Mouse (Mus musculus) hematopoietic stem cell, adult 5-6 weeks (primary cell): ENCODE results near the gene Hipk3. TPM values are rescaled to one million over a fixed set of nuclear protein-coding genes. Genes with fewer than 3 reads are reported as not detected.

Experiments
- ATAC-seq, 2 experiments: fragments of 125-278 bp in 1 of 2; replicated peaks in 1 of 2; 2 replicates each; pipeline ENCODE4 v1.8.0; 2016 to 2017; ENCODE audit warnings: inconsistent platforms in 2 of 2, mild to moderate bottlenecking in 2 of 2, moderate number of reproducible peaks in 2 of 2, low read depth in 1 of 2, moderate TSS enrichment in 1 of 2; ENCODE audit not compliant: low FRiP score in 2 of 2, poor library complexity in 2 of 2, severe bottlenecking in 2 of 2, insufficient read depth in 1 of 2, low TSS enrichment in 1 of 2
- total RNA-seq: library from RNA; stranded (forward); fragments of 172-1452, 232-1000 nt; gene quantifications from 2 replicates; pipeline ENCODE4 v1.2.3, GENCODE M21; 2017

Gene Hipk3
- total RNA-seq, 1 experiment from 2014 or later = 47.8 TPM

DNA sequence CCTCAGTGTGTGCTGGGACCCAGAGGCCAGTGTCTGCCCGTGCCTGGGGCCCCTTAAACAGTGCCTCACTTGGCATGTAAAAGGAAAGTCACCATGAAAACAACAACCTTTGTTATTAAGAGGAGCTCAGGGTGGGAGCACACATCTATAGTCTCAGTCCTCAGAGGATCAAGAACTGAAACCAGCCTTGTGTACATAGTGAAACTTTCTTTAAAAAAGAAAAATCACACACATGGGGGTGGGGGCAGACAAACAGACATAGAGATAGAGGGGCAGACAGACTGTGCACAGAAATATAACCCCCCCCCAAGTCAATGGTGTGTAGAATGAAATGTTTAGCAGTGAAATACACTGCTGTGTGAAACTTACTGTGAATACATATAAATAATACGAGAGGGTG, 99.5 kb downstream of the Hipk3 start:
- ATAC-seq = no peak

GRCm38 (mm10) chr2:104392700-104393312, 101.4 kb downstream of the Hipk3 start:
- no peak for ATAC-seq

DNA sequence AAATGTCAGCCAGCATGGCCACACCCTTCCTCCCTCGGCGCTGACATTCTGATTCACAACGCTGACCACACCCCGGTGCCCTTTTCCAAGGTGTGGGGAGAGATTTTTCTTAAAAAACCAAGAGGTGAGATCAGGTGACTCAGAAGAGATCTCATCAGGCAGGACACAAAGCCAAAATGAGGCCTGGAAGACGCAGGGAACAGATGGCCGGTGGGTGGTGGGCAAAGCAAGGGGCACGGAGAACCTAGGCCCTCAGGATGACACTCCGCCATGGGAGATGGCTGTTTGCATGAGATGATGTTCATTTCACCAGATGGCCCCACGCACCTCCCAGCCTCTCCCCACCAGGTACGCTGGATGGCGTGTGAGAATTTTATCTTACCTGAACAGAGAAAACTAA, 105.0 kb downstream of the Hipk3 start:
- no peak for ATAC-seq

DNA sequence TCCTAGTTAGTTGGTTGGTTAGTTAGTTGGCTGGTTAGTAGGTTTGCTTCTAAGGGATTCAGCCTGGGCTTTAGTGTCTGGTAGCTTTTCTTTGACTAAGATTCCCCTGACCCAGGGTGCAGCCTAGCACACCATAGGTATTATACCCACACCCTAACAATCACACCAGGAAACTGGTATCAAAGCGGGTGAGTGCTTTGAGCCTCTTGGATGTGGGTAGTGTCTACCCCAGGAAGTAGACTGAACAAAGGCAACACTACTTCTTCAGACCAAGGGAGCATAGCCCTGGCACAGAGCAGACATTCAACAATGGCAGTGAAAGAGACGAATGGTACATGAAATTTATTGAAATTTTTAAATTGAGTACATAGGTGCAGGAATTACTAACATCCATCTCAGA, 108.3 kb downstream of the Hipk3 start:
- ATAC-seq = no peak

DNA sequence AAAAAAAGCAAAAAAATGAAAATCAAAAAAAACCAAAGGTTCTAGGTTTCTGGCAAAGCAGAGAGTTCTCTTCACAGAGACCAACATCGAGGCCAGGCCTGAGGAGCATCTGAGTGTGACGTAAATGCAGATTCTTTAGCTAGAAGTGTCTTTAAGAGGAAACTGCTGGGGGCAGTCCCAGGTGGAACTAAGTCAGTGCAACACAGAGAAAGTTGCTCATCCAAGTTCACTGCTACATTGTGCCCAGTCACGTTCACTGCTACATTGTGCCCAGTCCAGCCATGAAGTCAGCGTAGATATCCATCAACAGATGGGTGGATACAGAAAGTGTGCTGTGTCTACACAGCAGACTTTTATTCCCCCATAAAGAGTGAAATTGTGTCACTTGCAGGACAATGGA, 110.7 kb downstream of the Hipk3 start:
- ATAC-seq = no peak

DNA sequence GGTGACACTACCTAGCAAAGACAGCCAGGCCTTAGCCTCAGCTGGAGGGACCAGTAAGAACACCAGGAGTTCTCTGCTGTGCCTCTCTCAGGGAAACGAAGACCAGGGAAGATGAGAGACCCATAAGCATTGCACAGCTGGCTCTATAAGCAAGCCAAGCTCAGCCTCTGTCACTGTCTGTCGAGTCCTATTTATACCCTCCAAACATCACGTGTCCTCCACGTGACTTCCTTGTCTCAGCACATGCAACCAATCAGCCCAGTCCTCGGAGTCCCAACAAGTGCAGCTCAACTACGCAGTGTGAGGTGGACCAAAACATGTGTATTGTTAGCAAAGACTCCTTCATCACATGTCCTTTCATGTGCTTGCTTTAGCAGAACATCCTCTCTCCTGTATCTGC, 111.4 kb downstream of the Hipk3 start:
- ATAC-seq = no peak

DNA sequence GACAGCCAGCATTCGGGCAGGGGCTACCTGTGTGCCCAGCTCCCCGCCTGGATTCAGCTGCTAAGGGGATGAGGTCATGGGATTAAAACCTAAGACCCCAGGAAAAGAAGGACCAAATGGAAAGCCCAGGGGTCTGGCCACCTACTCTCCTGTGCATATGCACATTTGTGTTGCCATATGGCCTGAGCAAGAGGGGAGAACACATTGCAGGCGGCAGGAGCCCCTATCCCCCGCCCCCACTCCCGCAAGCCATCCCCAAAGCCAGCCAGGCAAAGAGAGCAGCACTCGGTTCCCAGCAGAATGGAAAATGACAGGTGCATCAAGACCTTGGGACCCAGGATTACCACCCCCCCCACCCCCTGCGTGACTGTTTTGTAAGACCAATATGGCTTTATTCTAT, 114.9 kb downstream of the Hipk3 start:
- ATAC-seq = no peak

DNA sequence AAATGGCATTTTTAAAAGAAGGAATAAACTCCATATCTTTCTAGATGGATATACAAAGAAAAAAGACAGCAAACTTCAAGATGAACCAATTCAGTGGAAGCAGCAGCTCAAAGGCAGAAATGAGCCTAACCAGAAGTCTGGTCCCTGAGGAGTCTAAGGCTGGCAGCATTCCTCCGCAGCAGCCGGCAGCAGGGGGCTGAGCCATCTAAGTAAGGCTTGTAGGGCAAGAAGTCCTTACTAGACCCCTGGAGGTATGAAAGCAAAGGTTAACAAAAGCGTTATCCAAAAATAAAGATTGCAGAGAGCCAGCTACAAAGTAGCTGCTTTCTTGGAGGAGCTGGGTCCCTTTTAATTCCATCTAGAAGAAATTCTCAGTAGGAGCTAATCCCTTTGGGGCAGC, 115.5 kb downstream of the Hipk3 start:
- ATAC-seq = no peak

- no peak for ATAC-seq
Observed at GRCm38 (mm10) chr2:104377990-104378389, 116.3 kb downstream of the Hipk3 start.

Other genes with a start within 250 kb of the Hipk3 start
- gene D430041D05Rik, start 83.4 kb downstream of the Hipk3 start, total RNA-seq = under 0.01 TPM in 1 of 2 replicates, not detected in the other
- 24.8 and 35.3 TPM in 2 replicates for gene Cstf3, start 96.1 kb upstream of the Hipk3 start, total RNA-seq
- gene Tcp11l1, start 217.7 kb upstream of the Hipk3 start, total RNA-seq = 12.6 and 15.9 TPM in 2 replicates
- gene Pin1rt1, start 221.9 kb upstream of the Hipk3 start, total RNA-seq = not detected in 2 replicates
- gene Depdc7, start 248.4 kb upstream of the Hipk3 start, total RNA-seq = 0.88 and 1.6 TPM in 2 replicates